ENCODE assay signal across 27 mouse cellular contexts in genomic region chr1:180370858-180371652, GRCm38 (mm10). TPM values are rescaled to one million over a fixed set of nuclear protein-coding genes. Genes with fewer than 3 reads are reported as not detected.
DNase-seq lines count a peak whose midpoint lies in the region; ATAC-seq lines count a peak whose summit lies in the region.
"Had no signal": no experiment of that assay in that cellular context is flagged by ENCODE, and none has a peak within 500 bp of the region (broad histone marks: within the 10 kb centered on the region; RNA-seq: fewer than 3 reads in every experiment).

No protein-coding gene starts in this region.

- ATAC-seq in megakaryocyte, adult 5-6 weeks (ENCODE audit: poor library complexity, severe bottlenecking) = no peak
- peak; percentile 46 for ATAC-seq in CD4-positive, CD25-positive, alpha-beta regulatory T cell, adult 4 months
- ATAC-seq in hindbrain, embryonic 14.5 days (ENCODE audit: low FRiP score) = no peak
- ATAC-seq: forebrain, embryonic 15.5 days had no signal

- H3K27me3 ChIP-seq in megakaryocyte, embryonic 14.5 days (replicated peaks) = no peaks in the 10 kb centered on the region
- H3K27me3 ChIP-seq in hindbrain, embryonic 14.5 days (ENCODE audit: control insufficient read depth, insufficient read depth, low read length) = no peaks in the 10 kb centered on the region
- H3K27me3 ChIP-seq: CH12.LX; embryonic facial prominence, embryonic 12.5 days; forebrain, embryonic 15.5 days; hindbrain, embryonic 12.5 days; limb, embryonic 13.5 days; lung, embryonic 15.5 days; midbrain, embryonic 12.5 days; stomach, embryonic 15.5 days had no signal

- peak overlapping the region; percentile 23 for H3K4me3 ChIP-seq in megakaryocyte, embryonic 14.5 days (replicated peaks)
- H3K4me3 ChIP-seq in hindbrain, embryonic 14.5 days (replicated peaks; ENCODE audit: low read length) = no peak overlapping the region
- H3K4me3 ChIP-seq: embryonic facial prominence, embryonic 12.5 days; forebrain, embryonic 10.5 days; forebrain, embryonic 15.5 days; hindbrain, embryonic 12.5 days; layer of hippocampus, adult 2 months; limb, embryonic 13.5 days; lung, embryonic 15.5 days; midbrain, embryonic 12.5 days; stomach, embryonic 15.5 days had no signal

- 73% methylated on average over 10 of the region's 10 CpGs for WGBS in hindbrain, embryonic 14.5 days

- no peaks in the 10 kb centered on the region for H3K9me3 ChIP-seq in megakaryocyte, embryonic 14.5 days
- H3K9me3 ChIP-seq in hindbrain, embryonic 14.5 days (ENCODE audit: control insufficient read depth, low read length) = no peaks in the 10 kb centered on the region
- H3K9me3 ChIP-seq: embryonic facial prominence, embryonic 12.5 days; forebrain, embryonic 10.5 days; forebrain, embryonic 15.5 days; hindbrain, embryonic 12.5 days; limb, embryonic 13.5 days; lung, embryonic 15.5 days; midbrain, embryonic 12.5 days; stomach, embryonic 15.5 days had no signal

- H3K36me3 ChIP-seq in megakaryocyte, embryonic 14.5 days (replicated peaks; ENCODE audit: low read length) = peaks cover 80% of the 10 kb centered on the region
- H3K36me3 ChIP-seq in hindbrain, embryonic 14.5 days (replicated peaks; ENCODE audit: control insufficient read depth, insufficient read depth) = no peaks in the 10 kb centered on the region
- H3K36me3 ChIP-seq: embryonic facial prominence, embryonic 12.5 days; forebrain, embryonic 10.5 days; forebrain, embryonic 15.5 days; hindbrain, embryonic 12.5 days; limb, embryonic 13.5 days; lung, embryonic 15.5 days; midbrain, embryonic 12.5 days; stomach, embryonic 15.5 days had no signal

- peak; percentile 36 to 43 for DNase-seq in adrenal gland, postnatal 36 days
- DNase-seq in adrenal gland, postnatal 10 days = no peak
- DNase-seq in hindbrain, embryonic 14.5 days (ENCODE audit: low spot score) = no peak
- DNase-seq in left cerebral cortex, adult 11 months (ENCODE audit: low spot score) = no peak
- DNase-seq: cerebellum, adult 11 months; cerebellum, adult 9-11 months; embryo, embryonic 11 days; heart, postnatal 36 days; kidney, adult 18-20 months; kidney, postnatal 36 days; right cerebral cortex, postnatal 25 days; thymus, adult 2 months; thymus, postnatal 36 days had no signal

- no peak overlapping the region for H3K27ac ChIP-seq in hindbrain, embryonic 14.5 days
- H3K27ac ChIP-seq: embryonic facial prominence, embryonic 12.5 days; forebrain, embryonic 10.5 days; forebrain, embryonic 15.5 days; hindbrain, embryonic 12.5 days; layer of hippocampus, adult 2 months; limb, embryonic 13.5 days; lung, embryonic 15.5 days; midbrain, embryonic 12.5 days; stomach, embryonic 15.5 days had no signal

- H3K4me1 ChIP-seq in megakaryocyte, embryonic 14.5 days = peaks cover 100% of the 10 kb centered on the region
- H3K4me1 ChIP-seq in hindbrain, embryonic 14.5 days (replicated peaks; ENCODE audit: control insufficient read depth, insufficient read depth, low read length) = peaks cover 20% of the 10 kb centered on the region

- no peak overlapping the region for H3K9ac ChIP-seq in hindbrain, embryonic 14.5 days
- H3K9ac ChIP-seq: embryonic facial prominence, embryonic 12.5 days; forebrain, embryonic 15.5 days; hindbrain, embryonic 12.5 days; limb, embryonic 13.5 days; lung, embryonic 15.5 days; midbrain, embryonic 12.5 days; stomach, embryonic 15.5 days had no signal

- H3K4me2 ChIP-seq in hindbrain, embryonic 14.5 days (replicated peaks) = no peak overlapping the region
- H3K4me2 ChIP-seq: embryonic facial prominence, embryonic 12.5 days; forebrain, embryonic 15.5 days; hindbrain, embryonic 12.5 days; limb, embryonic 13.5 days; liver, embryonic 11.5 days; lung, embryonic 15.5 days; midbrain, embryonic 12.5 days; stomach, embryonic 15.5 days had no signal

RNA-seq across cellular contexts. Expression of gene Itpkb, which starts 40.8 kb away (rescaled TPM):
- total RNA-seq in adrenal gland, postnatal 36 days (2021) = 10 to 100 TPM; 58.5 to 71.5 TPM
- total RNA-seq in adrenal gland, postnatal 10 days (2021) = 10 to 100 TPM; 59.2 to 73.0 TPM
- polyA plus RNA-seq in megakaryocyte, embryonic 14.5 days (2012; ENCODE audit: insufficient read depth, low replicate concordance) = 36.8 and 40.6 TPM in 2 replicates
- 11.5 and 12.9 TPM in 2 replicates for total RNA-seq in megakaryocyte, adult 5-6 weeks (2015)
- 10.9 and 13.6 TPM in 2 replicates for total RNA-seq in megakaryocyte, adult 5-6 weeks (2017)
- polyA plus RNA-seq in CD4-positive, CD25-positive, alpha-beta regulatory T cell, adult 4 months (2017; shearing (Covaris generic)) = 10 to 100 TPM; 54.6 to 56.7 TPM
- 2.7 and 3.0 TPM in 2 replicates for polyA plus RNA-seq in hindbrain, embryonic 14.5 days (2014; fragmentation: Nextera tagmentation; extraction: Ambion mirVana)

Comparison
In these comparisons a context has a peak if more than half of its experiments do, and no peak if none do; other contexts are left out.
1. DNase-seq: peak in adrenal gland, postnatal 36 days (2 of 2); none in adrenal gland, postnatal 10 days (single experiment), hindbrain, embryonic 14.5 days (single experiment) and left cerebral cortex, adult 11 months (single experiment).
2. RNA of gene Itpkb, which starts 40.8 kb away (total RNA-seq): 59.2 to 73.0 TPM in adrenal gland, postnatal 10 days and 58.5 to 71.5 TPM in adrenal gland, postnatal 36 days; 10.9 to 13.6 TPM in megakaryocyte, adult 5-6 weeks; every median in the first group is over 4 times any median in the second.